Mouse (Mus musculus) midbrain, embryonic 10.5 days (tissue): ENCODE measurements around the gene Rpl23a. TPM values are rescaled to one million over a fixed set of nuclear protein-coding genes. Genes with fewer than 3 reads are reported as not detected.

Experiments used
- DNase-seq: peaks from one replicate; pipeline ENCODE4 v3.0.0-alpha.2; 2017; ENCODE audit warnings: low spot score
- H3K27ac ChIP-seq: fragments of 300-500 bp; sonication (generic); replicated peaks from 2 replicates; pipeline ENCODE4 v1.5.1; 2016; ENCODE audit warnings: mild to moderate bottlenecking
- H3K27me3 ChIP-seq: fragments of 300-500 bp; sonication (generic); 2 replicates; pipeline ENCODE4 v1.6.1; 2016; ENCODE audit warnings: low read depth, mild to moderate bottlenecking; ENCODE audit not compliant: poor library complexity, severe bottlenecking
- H3K36me3 ChIP-seq: fragments of 300-500 bp; sonication (generic); 2 replicates; pipeline ENCODE4 v1.6.1; 2016; ENCODE audit warnings: mild to moderate bottlenecking, moderate library complexity
- H3K4me1 ChIP-seq: fragments of 300-500 bp; sonication (generic); 2 replicates; pipeline ENCODE4 v1.6.1; 2016
- H3K4me3 ChIP-seq: fragments of 300-500 bp; sonication (generic); 2 replicates; pipeline ENCODE4 v1.5.1; 2016; ENCODE audit warnings: mild to moderate bottlenecking, moderate library complexity
- H3K9me3 ChIP-seq: fragments of 300-500 bp; sonication (generic); replicated peaks from 2 replicates; pipeline ENCODE4 v1.6.1; 2016; ENCODE audit warnings: mild to moderate bottlenecking
- WGBS: fragments of 180-500 bp; shearing (Covaris S2); methylation state at CpG from one replicate; pipeline ENCODE4 v1.1.7; 2016; 5-methylcytosine and 5-hydroxymethylcytosine counted together
- polyA plus RNA-seq: library from polyadenylated mRNA; unstranded; fragments of >200 nt; fragmentation: Nextera tagmentation; extraction: Ambion mirVana; gene quantifications from 2 replicates; pipeline ENCODE4 v1.2.1, GENCODE M21; 2016

The Rpl23a gene
- polyA plus RNA-seq, 1 experiment from 2014 or later: 1,066 TPM

GRCm38 (mm10) chr11:78180081-78180761 is 3.2 kb downstream of the Rpl23a start:
- Histone ChIP-seq H3K9me3 (no peaks in the 10 kb centered on the region), H3K4me1 (peaks cover 73% of the 10 kb centered on the region), H3K36me3 (peaks cover 37% of the 10 kb centered on the region), H3K4me3 (peak overlapping the region; percentile 73), H3K27ac (no peak overlapping the region), H3K27me3 (no peaks in the 10 kb centered on the region)
- no peak for DNase-seq
- WGBS: 81% methylated on average over 6 of the region's 6 CpGs

- Histone ChIP-seq H3K9me3 (no peaks in the 10 kb centered on the region), H3K4me3 (peak overlapping the region; percentile 73), H3K27me3 (no peaks in the 10 kb centered on the region), H3K27ac (peak overlapping the region; percentile 92), H3K4me1 (peaks cover 73% of the 10 kb centered on the region), H3K36me3 (peaks cover 37% of the 10 kb centered on the region)
- DNase-seq: no peak
- 34% methylated on average over 8 of the region's 8 CpGs for WGBS
Observed at GRCm38 (mm10) chr11:78179438-78179999, 3.9 kb downstream of the Rpl23a start.

- peak overlapping the region; percentile 92 for H3K27ac ChIP-seq
- peak overlapping the region; percentile 73 for H3K4me3 ChIP-seq
- H3K27me3 ChIP-seq: no peaks in the 10 kb centered on the region
- H3K36me3 ChIP-seq: peaks cover 37% of the 10 kb centered on the region
- DNase-seq: peak; percentile 59
- 1% methylated on average over 29 of the region's 29 CpGs for WGBS
- H3K9me3 ChIP-seq: no peaks in the 10 kb centered on the region
- H3K4me1 ChIP-seq: peaks cover 72% of the 10 kb centered on the region
Observed at GRCm38 (mm10) chr11:78178859-78179437, 4.4 kb downstream of the Rpl23a start.

GRCm38 (mm10) chr11:78177903-78178858 is 5.2 kb downstream of the Rpl23a start:
- H3K4me3 ChIP-seq: peak overlapping the region; percentile 73
- H3K4me1 ChIP-seq: peaks cover 69% of the 10 kb centered on the region
- under 1% methylated on average over 84 of the region's 84 CpGs for WGBS
- H3K27me3 ChIP-seq: no peaks in the 10 kb centered on the region
- H3K27ac ChIP-seq: peak overlapping the region; percentile 92
- peaks cover 37% of the 10 kb centered on the region for H3K36me3 ChIP-seq
- no peaks in the 10 kb centered on the region for H3K9me3 ChIP-seq
- peak; percentile 96 for DNase-seq

- under 1% methylated on average over 10 of the region's 10 CpGs for WGBS
- Histone ChIP-seq H3K27ac (peak overlapping the region; percentile 92), H3K4me3 (peak overlapping the region; percentile 73), H3K9me3 (no peaks in the 10 kb centered on the region), H3K36me3 (peaks cover 36% of the 10 kb centered on the region), H3K27me3 (no peaks in the 10 kb centered on the region), H3K4me1 (peaks cover 69% of the 10 kb centered on the region)
- no peak for DNase-seq
Observed at GRCm38 (mm10) chr11:78177437-78177836, 5.9 kb downstream of the Rpl23a start.

GRCm38 (mm10) chr11:78176905-78177331 is 6.5 kb downstream of the Rpl23a start:
- Histone ChIP-seq H3K27ac (peak overlapping the region; percentile 92), H3K4me3 (peak overlapping the region; percentile 73), H3K36me3 (peaks cover 31% of the 10 kb centered on the region), H3K27me3 (no peaks in the 10 kb centered on the region), H3K9me3 (no peaks in the 10 kb centered on the region), H3K4me1 (peaks cover 68% of the 10 kb centered on the region)
- WGBS: 2% methylated on average over 23 of the region's 23 CpGs
- DNase-seq: no peak

- Histone ChIP-seq H3K9me3 (no peaks in the 10 kb centered on the region), H3K4me1 (peaks cover 66% of the 10 kb centered on the region), H3K27me3 (no peaks in the 10 kb centered on the region), H3K27ac (peak within 1 kb of the TSS; percentile 92), H3K4me3 (peak within 1 kb of the TSS; percentile 73), H3K36me3 (peaks cover 26% of the 10 kb centered on the region)
- under 1% methylated on average over 32 of the region's 32 CpGs for WGBS
- DNase-seq: peak; percentile 90
Observed at GRCm38 (mm10) chr11:78176402-78176862, 7.0 kb downstream of the Rpl23a start, which contains the start of the genes Nek8 and Tlcd1. Gene Nek8 (minus strand): TSS chr11:78176675. Gene Tlcd1 (plus strand): TSS chr11:78176711.

- no peaks in the 10 kb centered on the region for H3K9me3 ChIP-seq
- WGBS: 7% methylated on average over 9 of the region's 10 CpGs
- H3K27ac ChIP-seq: peak overlapping the region; percentile 92
- H3K4me3 ChIP-seq: peak overlapping the region; percentile 73
- peaks cover 20% of the 10 kb centered on the region for H3K36me3 ChIP-seq
- H3K4me1 ChIP-seq: peaks cover 60% of the 10 kb centered on the region
- no peak for DNase-seq
- no peaks in the 10 kb centered on the region for H3K27me3 ChIP-seq
Observed at GRCm38 (mm10) chr11:78175771-78176401, 7.5 kb downstream of the Rpl23a start.

- no peaks in the 10 kb centered on the region for H3K27me3 ChIP-seq
- DNase-seq: no peak
- H3K36me3 ChIP-seq: peaks cover 6% of the 10 kb centered on the region
- no peak overlapping the region for H3K4me3 ChIP-seq
- H3K27ac ChIP-seq: no peak overlapping the region
- WGBS: 90% methylated on average over 3 of the region's 3 CpGs
- peaks cover 46% of the 10 kb centered on the region for H3K4me1 ChIP-seq
- H3K9me3 ChIP-seq: no peaks in the 10 kb centered on the region
Observed at GRCm38 (mm10) chr11:78174506-78174905, 8.9 kb downstream of the Rpl23a start.

GRCm38 (mm10) chr11:78172748-78173383 is 10.5 kb downstream of the Rpl23a start:
- Histone ChIP-seq H3K27me3 (0 out of 2 replicates have a peak, but pooled peaks cover 2% of the 10 kb centered on the region), H3K36me3 (no peaks in the 10 kb centered on the region), H3K9me3 (no peaks in the 10 kb centered on the region), H3K4me1 (peaks cover 33% of the 10 kb centered on the region), H3K4me3 (no peak overlapping the region), H3K27ac (no peak overlapping the region)
- WGBS: 89% methylated on average over 19 of the region's 19 CpGs
- DNase-seq: no peak

GRCm38 (mm10) chr11:78172034-78172747 is 11.2 kb downstream of the Rpl23a start:
- DNase-seq: no peak
- 77% methylated on average over 16 of the region's 16 CpGs for WGBS
- H3K4me3 ChIP-seq: no peak overlapping the region

More at GRCm38 (mm10) chr11:78172034-78172747, 11.2 kb downstream of the Rpl23a start:
- Histone ChIP-seq H3K36me3 (no peaks in the 10 kb centered on the region), H3K27me3 (peaks cover 9% of the 10 kb centered on the region; the same call in 1 of the 2 replicates), H3K27ac (no peak overlapping the region), H3K9me3 (no peaks in the 10 kb centered on the region), H3K4me1 (peaks cover 28% of the 10 kb centered on the region)
